Mouse (Mus musculus) frontal cortex, postnatal 36 days (tissue): ENCODE data around the gene Cebpg.
A peak's percentile ranks its signal among the peaks of the same experiment; 100 is the strongest.

Experiments
- DNase-seq, 2 experiments: peaks; one replicate each; pipeline ENCODE4 v3.0.0; 2022; ENCODE audit warnings: low spot score in 2 of 2

Cebpg gene

DNA sequence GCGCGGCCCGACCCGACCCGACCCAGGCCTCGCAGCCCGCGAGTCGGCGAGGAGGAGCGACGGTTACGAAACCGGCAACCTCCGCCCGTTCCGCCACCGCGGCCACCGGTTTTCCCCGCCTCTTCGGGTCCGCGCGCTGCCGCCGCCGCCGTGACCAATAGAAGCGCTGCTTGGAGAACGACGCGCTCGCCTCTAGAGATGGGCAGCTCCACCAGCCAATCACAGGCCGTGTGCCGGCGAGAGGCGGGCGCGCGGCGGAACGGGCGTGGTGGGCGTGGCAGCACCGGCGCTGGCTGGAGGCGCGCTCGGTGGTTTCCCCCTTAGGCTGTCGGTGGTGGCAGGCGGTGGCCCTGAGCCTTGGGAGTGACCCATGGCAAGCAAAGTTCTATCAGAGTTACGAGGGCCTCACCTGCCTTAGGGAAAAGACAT is at the start of gene Cebpg:
Gene Cebpg (minus strand): TSS at position 138 of the 429 bp plus-strand sequence.
- DNase-seq = peak; percentile 98 to 99

DNA sequence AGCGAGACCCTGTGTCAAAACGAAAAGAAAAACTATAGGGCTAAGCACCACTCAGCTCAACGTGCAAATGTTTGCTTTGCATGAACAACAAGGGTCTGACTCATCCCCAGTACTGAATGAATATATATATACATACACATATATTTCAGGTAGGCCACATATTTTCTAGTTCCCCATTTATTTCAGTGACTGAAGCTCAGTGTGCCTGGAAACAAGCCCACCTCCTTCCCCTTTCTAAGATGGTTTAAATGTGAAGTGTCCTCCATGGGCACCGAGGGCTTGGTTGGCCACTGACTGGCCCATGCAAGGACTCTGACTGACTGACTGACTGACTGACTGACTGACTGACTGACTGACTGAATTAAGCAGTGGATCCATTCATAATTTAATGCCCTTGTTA is 43.2 kb upstream of the Cebpg start:
- no peak for DNase-seq

DNA sequence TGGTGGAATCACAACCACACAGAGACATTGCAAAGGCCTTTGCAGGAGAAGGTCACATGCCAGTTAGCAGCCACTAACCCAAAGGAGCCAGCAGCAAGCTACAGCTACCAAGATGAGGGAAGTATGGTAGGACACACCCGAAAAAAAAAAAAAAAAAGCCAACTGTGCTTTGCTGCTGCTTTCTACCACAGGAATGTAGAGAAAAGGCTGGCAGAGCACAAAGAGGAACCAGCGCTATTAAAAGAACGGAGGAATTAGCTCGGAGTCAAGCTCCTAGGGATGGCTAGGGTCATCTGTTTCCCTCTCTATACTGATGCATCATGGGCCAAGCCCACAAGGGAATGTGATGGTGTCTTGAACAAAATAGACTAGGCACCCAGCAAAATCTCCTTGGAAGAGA is 42.4 kb upstream of the Cebpg start:
- no peak for DNase-seq

DNA sequence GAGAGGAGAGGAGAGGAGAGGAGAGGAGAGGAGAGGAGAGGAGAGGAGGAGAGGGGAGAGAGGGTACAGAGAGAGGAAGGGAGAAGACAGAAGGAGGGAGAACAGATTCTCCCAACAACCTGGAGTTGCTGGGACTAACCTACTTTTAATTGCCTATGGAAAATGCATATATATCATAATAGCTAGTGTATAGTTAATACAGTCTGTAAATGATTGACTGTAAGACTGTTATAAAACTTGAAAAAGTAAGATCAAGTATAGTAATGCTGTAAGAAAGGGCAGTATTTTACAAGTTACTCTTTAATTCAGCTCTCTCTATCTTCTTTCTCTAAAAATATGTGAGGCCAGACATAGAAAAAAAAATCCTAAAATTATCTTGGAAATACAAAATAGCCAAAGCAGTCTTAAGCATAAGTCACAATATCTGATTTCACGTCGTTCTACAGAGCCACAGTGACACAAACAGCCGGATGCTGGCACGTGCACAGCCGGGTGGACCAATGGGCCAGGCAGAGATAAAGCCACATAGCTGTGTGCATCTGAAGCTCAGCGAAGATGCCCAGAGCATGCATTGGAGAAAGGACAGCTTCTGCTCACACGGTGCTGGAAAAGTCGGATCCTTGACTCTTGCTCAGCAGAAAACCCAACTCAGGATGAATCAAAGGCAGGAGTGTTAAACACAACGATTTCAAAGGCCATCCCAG is 38.8 kb upstream of the Cebpg start:
- DNase-seq = no peak

DNA sequence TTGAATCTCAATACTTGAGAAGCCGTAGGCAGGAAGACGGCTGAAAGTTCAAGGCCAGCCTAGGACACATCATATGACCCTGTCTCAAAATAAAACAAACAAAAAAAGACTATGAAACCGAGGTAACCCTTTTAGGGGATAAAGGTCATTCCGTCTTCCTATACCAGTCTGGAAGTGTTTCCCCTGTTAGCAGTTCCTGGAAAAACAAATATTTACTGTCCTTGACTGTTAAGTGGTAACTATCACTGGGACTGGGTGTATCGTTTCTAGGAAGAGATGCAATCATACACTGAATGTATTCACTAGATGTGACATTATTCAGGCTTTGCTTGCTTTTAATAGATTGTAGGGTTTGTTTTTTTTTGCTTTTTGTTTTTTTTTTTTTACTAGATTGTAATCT is 34.2 kb upstream of the Cebpg start:
- DNase-seq = no peak

DNA sequence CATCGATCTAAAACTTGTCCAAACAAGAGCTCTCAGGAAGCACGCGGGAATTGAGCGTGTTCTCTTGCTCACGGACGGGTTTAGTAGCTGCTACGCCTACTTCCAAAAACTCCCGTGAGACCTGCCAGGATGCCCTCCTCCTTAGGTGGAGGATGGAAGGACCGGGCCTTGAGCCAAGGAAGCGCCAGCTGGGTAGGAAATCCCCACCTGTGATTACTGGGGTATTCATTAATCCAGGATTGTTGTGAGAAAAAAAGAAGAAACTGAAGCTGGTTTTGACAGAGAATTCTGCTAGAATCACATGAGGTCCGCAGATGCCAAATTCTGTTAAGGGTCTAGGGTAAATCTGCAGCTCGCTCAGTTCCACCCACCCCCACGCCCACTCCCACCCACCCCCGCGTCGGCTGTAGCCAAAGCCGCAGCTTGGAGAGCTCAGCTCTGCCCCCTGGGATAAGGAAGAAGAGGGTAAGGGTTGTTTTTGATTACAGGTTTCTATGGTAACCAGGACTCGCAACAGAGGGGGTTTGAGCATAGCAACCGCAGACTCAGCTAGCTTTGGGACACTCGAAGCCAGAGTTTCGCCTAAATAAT is 30.0 kb upstream of the Cebpg start:
- DNase-seq = peak; percentile 31 to 32

DNA sequence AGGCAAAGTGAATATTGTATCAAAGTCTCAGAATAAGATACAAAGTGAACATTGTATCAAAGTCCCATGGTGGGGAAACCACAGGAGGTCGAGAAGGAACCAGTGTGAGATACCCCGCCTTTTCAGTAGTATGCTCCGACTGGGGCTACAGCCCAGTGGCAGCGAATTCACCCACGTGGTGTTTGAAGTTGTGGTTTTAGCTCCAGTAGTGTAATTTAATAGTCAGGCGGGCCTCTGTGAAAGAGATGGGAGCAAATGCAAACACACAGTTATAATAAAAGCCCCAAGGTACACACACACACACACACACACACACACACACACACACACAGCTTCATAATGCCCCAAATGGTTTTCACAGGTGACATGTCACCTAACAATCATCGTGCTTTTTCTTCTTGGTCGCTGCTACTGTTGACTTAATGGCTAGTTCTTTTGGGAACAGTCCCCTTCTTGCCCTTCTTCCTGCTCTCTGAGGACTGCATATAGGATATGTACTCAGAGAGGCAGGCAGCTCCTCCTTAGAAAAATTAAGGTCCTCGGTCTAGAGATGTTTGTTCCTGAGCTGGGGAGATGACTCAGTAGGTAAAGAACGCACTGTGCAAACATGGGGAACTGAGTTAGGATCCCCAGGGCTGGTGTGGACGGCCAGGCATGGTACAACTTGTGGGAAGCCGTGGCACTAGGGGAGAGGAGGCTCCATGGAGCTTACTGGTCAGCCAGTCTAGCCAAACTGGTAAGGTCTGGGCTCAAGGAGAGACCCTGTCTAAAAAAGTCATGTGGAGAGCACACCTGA is 28.4 kb upstream of the Cebpg start:
- DNase-seq = no peak

DNA sequence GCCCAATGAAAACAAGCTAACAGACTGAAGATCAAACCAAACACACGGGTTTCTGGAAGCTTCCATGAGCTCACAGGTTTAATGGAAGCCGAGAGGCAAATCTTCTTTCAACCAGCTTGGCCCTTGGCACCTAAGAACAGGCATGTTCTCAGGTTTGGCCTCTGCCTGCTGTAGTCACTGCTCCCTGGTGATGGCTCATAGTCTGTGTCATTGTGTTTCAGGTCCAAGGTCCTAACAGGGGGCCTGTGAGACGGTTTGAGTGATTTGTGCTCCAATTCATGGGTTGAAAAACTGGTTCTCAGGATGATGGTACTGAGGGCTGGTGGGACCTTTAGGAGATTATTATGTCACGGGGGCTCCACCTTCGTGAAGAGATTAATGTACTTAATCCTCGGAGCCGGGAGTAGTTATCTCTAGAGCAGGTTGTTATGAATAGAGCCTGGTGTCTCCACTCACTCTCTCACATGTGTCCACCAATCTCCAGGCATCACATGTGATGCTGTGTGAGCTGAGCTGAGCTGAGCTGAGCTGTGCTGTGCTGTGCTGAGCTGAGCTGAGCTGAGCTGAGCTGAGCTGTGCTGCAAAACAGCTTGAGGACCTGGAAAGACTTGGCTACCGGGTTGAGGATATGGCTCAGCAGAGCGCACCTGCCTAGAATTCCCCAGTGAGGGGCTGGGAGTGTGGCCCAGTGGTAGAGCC is 25.2 kb upstream of the Cebpg start:
- DNase-seq = no peak

DNA sequence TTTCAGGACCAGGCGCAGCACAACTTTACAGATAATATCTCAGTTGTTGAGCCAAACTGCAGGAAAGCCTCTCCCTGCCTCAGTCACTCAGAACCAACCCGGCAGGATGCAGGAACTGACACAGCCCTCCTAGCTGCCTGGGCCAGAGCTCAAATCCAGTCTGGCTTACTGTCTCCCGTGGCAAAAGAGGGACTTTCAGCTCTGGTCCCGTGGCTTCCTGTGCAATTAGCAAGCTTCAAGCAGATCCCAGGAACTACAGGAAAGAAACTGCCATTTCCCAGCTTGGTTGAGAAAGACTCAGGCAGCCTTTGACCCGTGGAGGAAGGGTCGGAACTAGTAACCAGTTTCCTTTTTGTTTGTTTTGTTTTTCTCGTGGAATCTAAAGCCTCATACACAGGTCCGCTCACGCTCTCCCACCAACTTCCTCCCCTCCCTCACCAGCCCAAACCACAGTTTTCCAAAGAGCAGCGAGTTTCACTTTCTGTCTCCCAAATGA is 24.5 kb upstream of the Cebpg start:
- no peak for DNase-seq

DNA sequence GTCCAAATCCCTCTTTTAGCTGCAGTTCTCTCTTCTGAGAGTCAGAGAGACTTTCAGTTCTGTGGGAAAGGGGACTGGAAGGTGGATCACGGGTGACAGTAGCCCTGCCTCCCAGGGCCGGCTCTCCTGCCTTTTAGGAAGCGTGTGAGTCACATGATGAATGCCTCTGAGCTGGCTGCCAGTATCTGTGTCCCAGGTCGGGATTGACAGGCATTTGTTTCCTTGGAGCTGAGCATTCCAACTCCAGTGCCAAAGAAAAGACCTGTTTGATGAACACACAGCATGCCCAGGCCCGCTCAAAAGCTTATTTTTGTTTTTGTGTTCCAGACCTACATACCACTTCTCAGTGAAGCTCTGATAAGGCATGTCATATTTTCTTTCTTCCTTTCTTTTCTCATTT is 20.3 kb upstream of the Cebpg start:
- no peak for DNase-seq

DNA sequence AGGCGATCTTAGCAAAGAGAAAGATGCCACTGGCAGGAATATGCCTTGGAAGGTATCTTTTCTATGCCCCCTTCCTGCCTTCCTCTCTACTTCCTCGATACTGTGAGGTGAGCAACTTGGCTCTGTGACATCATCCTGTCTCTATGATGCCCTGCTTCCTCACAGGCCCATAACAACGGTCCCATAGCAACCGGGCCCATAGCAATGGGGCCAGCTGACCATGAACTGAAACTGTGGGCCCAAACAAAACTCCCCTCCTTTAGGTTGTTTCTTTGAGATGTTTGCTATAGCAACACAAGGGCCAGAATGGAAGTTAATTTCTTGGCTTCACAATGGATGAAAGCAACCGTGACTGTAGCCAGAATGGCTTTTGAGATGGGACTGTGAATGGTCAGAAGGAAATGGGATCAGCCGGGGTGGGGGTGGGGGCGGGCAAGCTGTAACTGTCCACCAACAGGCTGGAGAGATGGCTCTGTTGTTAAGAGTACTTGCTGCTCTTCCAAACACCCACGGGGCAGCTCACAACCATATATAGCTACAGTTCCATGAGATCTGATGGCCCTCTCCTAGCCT is 10.4 kb upstream of the Cebpg start:
- DNase-seq = no peak

DNA sequence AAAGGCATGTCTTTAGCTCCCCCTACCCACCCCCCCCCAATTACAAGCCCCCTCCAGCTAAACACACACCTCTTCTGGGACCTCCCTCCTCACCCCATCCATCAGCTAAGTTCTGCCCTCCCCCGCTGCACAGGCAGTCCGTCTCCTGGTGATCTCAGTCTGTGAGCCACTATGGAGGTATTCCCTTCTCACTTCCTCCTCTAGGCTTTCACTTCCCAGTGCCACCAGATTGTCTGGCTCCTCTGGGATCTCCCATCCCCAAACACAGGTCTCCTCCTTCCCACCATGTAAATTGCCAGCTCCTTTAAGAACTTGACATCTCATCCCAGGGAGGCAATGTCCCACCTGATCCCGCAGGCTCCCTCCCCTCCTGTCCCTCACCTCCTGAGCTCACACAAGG is 9.6 kb upstream of the Cebpg start:
- DNase-seq = no peak

DNA sequence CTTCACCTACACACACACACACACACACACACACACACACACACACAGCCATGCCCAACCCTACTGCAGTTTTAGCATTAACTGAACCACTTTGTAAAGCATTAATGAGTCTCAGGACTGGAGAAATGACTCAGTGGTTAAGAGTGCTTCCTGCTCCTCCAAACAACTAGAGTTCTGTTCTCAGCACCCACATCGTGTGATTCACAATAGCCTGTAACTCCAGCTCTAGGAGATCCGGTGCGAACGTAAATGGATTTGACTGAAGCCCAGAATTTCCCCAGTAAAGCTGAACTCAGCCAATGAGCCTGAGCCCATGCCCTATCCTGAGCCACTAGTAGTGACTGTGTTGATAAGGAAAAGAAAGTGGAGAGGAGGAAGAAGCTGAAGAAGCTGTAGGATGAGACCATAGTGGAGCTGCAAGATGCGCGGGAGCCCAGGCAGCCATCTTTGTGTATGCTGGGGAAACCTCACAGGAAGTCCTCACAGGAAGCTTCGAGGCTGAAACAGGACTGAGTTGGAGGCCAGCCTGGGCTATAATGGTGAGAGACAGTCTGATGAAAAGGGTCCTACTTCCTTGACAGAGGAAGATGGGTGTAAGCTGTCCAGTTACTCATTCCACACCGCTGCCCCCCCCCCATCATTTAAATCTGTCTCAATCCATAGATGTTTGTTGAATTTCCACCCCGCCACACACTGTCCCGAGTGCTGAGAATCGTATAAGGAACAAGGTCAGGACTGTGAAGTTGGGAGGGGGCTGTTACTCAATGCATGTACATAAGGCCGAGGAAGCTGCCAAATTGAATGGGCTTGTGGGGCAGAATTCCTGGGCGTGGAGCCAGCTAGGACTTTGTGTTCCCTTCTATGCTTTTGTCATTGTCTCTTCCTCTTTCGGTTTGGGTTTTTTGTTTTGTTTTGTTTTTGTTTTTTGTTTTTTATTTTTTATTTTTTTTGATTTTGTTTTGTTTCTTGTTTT is 8.2 kb upstream of the Cebpg start:
- peak in 1 of 2 experiments; percentile 32 for DNase-seq

DNA sequence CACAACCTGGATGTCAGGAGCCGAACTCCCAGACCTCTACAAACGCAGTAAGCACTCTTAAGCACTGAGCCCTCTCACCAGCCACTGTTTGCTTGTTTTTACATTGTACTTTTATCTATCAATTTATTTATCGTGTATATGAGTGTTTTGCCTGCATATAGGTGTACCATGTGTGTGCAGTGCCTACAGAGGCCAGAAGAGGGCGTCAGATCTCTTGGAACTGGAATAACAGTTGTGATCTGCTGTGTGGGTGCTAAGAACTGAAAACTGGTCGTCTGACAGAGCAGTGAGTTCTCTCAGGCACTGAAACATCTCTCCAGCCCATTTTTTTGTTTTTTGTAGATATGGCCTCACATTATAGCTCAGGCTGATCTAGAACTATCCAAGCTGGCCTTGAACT is 3.1 kb upstream of the Cebpg start:
- no peak for DNase-seq

DNA sequence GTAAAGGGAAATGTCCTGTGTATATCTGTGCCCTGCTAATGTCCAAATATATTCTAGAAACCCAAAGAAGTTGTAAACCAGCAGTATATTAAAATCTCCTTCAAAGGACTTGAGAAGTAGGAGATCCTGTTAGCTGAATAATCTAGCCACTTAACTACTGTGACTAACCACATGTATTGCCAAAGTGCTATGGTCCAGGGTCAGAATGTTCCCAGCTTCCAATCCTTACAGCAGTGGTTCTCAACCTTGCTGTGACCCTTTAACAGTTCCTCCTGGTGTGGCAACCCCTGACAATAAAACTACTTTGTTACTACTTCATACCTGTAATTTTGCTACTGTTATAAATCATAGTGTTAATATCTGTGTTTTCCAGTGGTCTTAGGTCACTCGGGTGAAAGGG is 2.0 kb upstream of the Cebpg start:
- DNase-seq = no peak

DNA sequence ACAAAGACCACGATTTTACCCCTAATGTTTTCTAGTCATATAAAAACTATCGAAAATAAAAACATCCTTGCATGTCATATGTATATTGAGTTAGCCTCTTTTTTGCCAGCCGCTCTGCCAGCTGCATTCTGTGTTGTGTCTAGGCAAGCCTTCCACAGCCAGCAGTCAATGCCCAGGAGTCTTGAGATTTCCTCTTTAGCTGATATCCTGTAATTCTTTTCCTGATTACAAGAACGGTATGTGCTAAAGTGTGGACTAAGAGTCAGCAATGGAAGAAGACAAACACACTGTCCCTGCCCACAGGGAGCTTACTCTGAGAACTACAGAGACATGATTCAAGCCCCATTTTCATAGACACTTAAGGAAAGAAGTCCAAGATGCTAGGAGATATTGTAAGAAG is 1.2 kb upstream of the Cebpg start:
- no peak for DNase-seq

DNA sequence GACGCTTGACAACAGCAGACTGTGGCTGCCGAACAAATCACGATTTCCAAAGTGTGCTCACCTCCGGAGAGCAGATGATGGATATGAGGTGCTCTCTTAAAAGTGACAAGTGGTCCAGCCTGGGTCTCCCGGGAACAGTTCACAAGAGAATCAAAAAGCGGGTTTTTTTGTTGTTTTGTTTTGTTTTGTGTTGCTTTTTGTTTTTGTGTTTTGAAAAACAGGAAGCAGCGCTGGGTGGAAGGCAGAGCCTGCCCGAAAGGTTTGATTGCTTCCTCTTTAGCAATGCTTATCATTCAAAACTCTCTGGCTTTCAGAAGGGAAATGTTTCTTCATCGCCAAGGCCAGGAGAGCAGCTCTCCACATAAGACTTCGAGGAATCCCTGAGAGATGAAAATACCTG is 626 bp upstream of the Cebpg start:
- DNase-seq = no peak

DNA sequence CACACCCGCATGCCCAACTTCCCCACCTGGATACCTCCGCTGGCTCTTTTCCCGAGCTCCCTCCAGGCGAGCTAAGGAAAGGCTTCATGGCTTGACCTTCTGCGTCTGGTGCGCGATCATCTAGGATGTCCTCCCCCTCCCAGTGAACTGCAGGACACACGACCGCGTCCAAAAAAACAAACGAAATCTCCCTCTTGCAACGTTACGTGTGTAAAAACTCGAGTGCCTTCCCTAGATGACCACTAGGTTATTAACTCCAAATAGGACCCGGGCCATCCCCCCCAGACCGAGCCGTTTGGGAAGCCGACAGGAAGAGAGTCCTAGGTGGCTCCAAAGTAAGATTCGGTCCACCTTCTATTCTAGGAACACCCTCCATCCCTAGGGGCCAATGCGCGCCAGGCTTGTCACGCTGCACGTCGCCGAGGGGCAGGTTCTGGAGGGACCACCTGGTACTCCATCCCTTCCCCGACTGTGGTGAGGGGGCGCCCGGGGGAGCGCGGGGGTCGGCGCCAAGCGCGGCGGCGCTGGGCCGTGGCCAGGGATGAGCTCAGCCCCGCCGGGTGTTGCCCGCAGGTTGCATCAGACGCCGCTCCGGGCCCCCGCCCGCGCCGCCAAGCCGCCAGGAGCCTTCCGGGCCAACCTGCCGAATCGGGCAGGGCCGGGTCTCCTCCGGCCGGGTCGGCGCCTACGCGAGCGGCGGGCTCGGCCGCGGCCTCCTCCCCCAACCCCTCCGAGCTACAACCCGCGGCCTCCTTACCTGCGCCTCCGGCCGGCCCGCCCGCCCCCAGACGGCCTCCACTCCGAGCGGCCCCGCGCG is 546 bp downstream of the Cebpg start:
- DNase-seq = peak; percentile 57 to 65

DNA sequence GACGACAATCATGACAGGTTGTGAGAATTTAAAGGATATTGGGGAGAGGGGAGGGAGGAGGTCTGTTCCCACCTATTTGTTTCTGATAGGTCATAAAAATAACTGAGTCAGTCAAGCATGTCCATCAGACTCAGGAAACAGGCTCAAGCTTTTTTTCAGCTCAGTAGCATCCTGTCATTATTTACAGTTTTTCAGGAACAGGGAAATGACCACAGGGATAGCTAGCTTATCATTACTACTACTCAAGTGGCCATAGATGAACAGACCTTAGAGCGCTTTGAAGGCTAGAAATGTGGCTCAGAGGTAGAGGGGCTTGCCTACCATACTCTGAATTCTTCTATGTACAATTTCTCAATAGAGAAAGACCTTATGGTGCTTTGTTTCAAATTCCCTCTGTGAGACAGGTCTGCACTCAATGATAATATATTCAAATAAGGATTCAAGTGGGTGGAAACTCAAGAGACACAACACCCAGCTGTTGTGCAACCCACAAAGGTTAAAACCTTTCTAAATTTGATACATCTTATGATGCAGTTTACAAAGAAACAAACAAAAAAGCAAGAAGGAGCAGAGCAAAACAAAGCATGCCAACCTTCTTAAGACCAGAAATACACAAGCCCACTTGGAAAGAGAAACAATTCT is 1.3 kb downstream of the Cebpg start:
- no peak for DNase-seq
